Mouse (Mus musculus): ENCODE results near the gene Cd3d.
A peak's percentile ranks its signal among the peaks of the same experiment; 100 is the strongest.

GRCm38 (mm10) chr9:45022800-45023199 lies 41.2 kb downstream of the Cd3d start:
- no peak for TF ChIP-seq POLR2A (IDR thresholded peaks at IDR 0.05; ENCODE audit: borderline replicate concordance, control insufficient read depth, low read depth, low read length)
- peak; percentile 55 for TF ChIP-seq CTCF (IDR thresholded peaks at IDR 0.05; ENCODE audit: control insufficient read depth, insufficient read depth, low read length)
